Mouse (Mus musculus): ENCODE measurements around the gene Slc16a6.
A peak's percentile ranks its signal among the peaks of the same experiment; 100 is the strongest.

The Slc16a6 gene

DNA sequence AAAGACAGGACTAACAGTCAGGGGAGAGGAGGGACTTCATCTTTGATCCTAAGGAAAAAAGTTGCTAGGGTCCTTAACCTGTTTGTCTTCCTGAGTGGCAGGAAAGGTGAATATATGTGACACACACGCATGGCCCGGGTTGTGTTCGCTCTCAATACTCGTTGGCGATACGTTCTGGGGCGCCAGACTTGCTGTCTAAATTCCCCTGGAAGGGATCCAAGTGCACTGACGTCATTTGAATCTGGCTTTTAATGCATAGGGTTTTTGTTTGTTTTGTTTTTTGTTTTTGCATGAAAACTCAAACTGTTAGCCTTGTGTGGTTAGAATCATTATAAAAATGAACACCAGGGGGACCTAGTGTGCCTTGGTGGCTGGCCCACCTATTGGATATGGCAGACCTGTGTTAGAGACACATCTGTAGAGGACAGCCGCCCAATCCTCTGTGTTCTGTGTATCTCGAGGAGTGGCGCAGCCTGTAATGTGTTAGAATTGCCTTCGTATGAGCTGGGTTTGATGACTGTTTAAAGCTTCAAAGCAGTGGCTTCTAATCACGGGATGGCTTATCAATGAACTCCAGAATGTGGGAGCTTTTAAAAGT is 27.9 kb downstream of the Slc16a6 start:
- DNase-seq (ENCODE audit: low read depth, low spot score), result peak; percentile 58

DNA sequence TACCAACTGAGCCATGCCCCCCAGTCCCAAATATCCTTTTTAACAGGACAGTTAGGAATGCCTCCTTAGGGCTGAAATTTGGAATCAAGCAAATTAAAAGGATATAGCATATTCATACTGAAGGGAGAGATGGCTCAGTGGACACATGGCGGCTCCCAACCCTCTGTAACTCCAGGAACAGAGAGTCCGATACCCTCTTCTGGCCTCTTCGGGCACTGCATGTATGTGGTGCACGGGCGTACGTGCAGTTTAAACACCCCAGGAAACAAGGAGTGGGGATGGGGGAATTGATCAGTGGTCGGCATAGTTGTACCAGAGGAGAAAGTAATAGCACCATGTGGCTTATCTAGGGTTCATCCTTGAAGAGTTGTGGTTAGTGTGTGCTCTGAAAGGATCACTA is 28.8 kb downstream of the Slc16a6 start:
- no peak for DNase-seq (ENCODE audit: low read depth, low spot score)

DNA sequence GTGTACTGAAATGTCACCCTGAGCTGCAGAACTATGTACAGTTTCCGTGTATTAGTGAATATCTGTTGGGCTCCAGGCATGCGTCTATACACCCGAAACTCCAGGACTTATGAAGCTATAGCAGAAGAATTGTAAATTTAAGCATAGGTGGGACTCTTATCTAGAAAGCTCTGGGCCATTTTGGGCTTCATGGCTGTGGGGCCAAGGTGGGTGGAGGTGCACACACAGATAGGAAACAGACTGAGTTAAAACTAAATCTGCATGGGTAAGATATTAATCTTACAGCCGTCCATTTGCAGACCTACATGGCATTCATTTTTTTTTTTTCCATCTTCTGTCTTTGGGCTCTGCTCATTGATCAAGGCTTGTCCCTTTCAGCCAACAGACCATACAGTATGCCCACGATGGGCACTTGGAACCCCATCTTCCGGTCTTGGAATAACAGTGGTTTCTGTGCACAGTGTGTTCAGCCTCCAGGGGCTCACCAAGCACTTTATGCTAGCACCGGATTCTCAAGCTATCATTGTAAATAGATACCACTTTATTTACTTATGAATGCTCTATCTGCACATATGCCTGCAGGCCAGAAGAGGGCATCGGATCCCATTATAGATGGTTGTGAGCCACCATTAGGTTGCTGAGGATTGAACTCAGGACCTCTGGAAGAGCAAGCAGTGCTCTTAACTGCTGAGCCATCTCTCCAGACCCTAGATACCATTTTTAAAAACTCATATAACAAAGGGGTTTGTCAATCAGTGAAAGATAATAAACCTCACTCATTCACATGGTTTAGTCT is 29.7 kb downstream of the Slc16a6 start:
- no peak for DNase-seq (ENCODE audit: low read depth, low spot score)

- no peak for DNase-seq (ENCODE audit: low read depth, low spot score)
These were observed 31.1 kb downstream of the Slc16a6 start for GRCm38 (mm10) chr11:109442166-109442730.

- no peak for DNase-seq (ENCODE audit: low read depth, low spot score)
These were observed 32.3 kb downstream of the Slc16a6 start for GRCm38 (mm10) chr11:109441119-109441518.

DNA sequence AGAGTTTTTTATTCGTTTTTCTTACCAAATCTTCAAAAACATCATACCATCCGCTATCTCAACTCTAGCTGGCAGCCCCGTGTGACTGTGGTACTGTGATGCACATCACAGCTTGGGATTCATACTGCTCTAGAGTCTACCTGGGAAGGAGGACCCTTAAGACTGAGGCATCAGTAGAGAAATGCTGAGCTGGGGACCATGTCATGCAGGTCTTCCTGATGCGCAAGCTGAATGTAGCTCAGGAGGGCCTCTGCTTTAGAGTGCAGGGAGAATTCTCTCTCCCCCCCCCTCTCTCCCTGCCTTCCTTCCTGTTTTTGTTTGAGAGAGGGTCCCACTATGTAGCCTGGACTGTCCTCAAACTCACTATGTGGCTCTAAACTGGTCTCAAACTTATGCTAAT is 32.8 kb downstream of the Slc16a6 start:
- no peak for DNase-seq (ENCODE audit: low read depth, low spot score)

- DNase-seq (ENCODE audit: low read depth, low spot score), result no peak
These were observed 33.5 kb downstream of the Slc16a6 start for GRCm38 (mm10) chr11:109439829-109440340.

GRCm38 (mm10) chr11:109439209-109439608 is 34.2 kb downstream of the Slc16a6 start:
- no peak for DNase-seq (ENCODE audit: low read depth, low spot score)

GRCm38 (mm10) chr11:109436889-109437288 is 36.5 kb downstream of the Slc16a6 start:
- DNase-seq (ENCODE audit: low read depth, low spot score), result no peak

DNA sequence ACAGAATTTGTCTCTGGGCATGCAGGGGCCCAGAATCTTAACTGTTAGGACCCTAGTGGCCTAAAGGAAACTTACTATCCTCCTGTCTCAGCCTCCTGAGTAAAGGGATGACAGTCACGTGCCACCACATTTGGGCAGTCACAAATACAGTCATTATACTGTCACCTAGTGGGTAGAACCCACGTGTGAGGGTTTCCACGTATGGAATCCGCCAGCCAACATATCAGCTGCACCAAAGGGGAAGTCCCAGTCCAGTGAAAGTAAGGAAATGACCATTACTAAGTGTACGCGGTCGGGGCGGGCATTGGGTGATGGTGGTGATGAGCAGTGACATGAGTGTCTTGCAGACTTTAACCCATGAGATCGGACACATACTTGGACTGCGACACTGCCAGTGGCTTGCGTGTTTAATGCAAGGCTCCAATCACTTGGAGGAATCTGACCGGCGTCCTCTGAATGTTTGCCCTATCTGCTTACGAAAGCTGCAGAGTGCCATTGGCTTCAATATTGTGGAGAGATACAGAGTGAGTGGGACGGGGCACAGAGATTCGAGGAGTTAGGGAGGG is 39.1 kb downstream of the Slc16a6 start:
- no peak for DNase-seq (ENCODE audit: low read depth, low spot score)

- DNase-seq (ENCODE audit: low read depth, low spot score), result no peak
These were observed 46.0 kb downstream of the Slc16a6 start for GRCm38 (mm10) chr11:109427353-109427752.

- DNase-seq (ENCODE audit: low read depth, low spot score), result no peak
These were observed 47.2 kb downstream of the Slc16a6 start for GRCm38 (mm10) chr11:109426272-109426586.

DNA sequence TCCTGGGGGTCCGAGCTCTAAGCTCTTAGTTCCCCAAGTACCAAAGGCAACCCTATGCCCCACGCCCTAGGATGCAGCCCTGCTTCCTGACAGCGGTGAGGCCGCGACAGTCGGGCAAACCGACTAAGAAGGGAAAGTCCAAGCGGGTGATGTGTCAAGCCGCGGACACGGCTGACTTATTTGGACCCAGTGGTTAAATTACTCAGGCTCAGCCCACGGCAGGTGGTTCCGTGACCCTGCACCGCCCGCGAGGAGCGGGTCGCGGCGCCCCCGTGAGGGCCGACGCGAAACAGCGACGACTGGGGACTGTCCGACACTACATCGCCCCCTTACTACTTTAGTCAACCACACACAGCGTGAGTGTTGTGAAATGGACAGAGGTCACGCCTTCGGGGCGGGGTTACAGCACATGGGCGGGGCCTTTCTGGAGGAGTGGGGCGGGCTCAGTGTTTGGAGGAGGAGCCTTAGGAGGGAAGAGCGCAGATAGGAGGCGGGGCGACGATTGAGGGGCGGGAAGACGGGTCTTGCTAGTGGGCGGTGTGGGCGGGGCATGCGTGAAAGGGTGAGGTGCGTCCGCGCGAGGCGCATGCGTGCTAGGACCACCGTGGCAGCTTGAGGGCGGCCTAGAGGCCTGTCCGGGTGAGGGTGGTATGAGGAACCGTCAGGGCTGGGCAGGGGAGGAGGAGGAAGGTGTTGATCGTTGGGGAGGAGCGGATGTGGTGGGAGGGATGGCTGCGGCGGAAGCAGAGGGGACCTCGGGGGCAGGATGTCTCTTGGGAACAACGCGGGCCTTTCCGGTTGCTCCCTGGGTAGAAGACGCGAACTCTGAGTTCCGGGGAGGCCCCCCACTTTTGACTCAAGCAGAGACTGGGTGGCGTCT is 47.8 kb downstream of the Slc16a6 start, which contains the start of gene Amz2:
Amz2 (plus strand) TSS at position 555 of the 880 bp plus-strand sequence.
- DNase-seq (ENCODE audit: low read depth, low spot score), result peak; percentile 99

GRCm38 (mm10) chr11:109423294-109423693 is 50.1 kb downstream of the Slc16a6 start:
- DNase-seq (ENCODE audit: low read depth, low spot score), result no peak

DNA sequence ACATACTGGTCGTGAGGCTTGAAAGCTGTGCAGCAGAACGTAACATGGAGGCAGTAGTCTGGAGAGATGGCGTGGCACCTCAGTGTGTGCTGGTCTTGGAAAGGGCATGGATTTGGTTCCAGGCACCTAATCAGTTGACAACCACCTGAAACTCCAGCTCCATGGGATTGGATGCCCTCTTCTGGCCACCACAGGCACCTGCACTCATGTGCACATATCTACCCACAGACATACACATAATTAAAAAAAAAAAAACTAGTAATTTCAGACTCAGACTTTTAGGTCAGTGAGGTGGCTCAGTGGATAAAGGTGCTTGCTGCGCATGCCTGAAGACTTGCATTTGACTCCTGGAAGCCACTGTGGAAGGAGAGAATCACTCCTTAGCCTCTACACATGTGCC is 51.1 kb downstream of the Slc16a6 start:
- DNase-seq (ENCODE audit: low read depth, low spot score), result no peak

DNA sequence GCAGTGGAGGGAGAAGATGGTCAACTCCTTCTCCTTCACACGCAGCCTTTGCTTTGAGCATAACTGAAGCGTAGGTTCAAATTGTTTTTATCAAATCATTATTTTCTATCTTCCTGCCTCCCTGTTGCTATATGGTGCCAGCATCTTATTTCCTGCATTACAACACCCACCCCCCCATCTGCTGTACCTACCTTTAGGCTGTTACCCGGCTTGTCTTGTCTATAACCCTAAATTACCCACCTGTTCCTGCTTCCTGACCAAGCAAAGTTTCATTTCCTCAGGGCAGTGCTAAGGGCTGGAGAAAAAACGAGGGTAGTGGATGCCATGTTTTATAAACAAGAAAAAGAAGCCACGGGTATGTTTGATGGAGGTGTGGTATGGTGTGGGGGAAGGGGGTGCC is 52.2 kb downstream of the Slc16a6 start:
- DNase-seq (ENCODE audit: low read depth, low spot score), result no peak

- no peak for DNase-seq (ENCODE audit: low read depth, low spot score)
These were observed 52.8 kb downstream of the Slc16a6 start for GRCm38 (mm10) chr11:109420567-109420962.

- DNase-seq (ENCODE audit: low read depth, low spot score), result no peak
These were observed 53.3 kb downstream of the Slc16a6 start for GRCm38 (mm10) chr11:109419961-109420566.

- no peak for DNase-seq (ENCODE audit: low read depth, low spot score)
These were observed 53.9 kb downstream of the Slc16a6 start for GRCm38 (mm10) chr11:109419461-109419860.

DNA sequence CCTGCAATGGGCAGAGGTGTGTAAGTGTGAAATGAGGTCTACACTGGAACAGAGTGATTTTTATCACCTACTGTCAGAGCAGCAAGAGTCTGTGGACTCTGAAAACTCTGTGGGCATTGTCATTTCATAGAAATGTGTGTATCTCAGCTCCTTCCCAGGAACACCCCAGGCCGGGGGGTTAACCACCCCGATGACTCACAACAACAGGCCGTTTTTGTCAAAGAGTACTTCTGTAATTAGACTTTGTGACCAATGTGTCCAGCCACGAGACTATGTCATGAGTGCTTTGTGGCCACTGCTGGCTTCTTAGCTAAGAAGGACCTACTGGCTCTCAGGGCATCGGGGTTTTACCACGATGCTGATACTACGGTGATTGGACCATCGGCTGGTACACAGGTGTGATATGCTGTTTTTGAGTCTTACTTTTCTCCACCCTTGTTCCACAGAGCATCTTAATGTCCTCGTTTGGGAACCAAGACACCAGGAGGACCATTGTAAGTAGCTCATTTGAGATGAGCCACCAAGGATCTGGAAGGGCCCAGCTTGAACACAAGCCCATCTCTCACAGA is 55.8 kb downstream of the Slc16a6 start:
- DNase-seq (ENCODE audit: low read depth, low spot score), result no peak
